Comparison of ENCODE assay signal across 25 mouse cellular contexts in the genomic region with DNA sequence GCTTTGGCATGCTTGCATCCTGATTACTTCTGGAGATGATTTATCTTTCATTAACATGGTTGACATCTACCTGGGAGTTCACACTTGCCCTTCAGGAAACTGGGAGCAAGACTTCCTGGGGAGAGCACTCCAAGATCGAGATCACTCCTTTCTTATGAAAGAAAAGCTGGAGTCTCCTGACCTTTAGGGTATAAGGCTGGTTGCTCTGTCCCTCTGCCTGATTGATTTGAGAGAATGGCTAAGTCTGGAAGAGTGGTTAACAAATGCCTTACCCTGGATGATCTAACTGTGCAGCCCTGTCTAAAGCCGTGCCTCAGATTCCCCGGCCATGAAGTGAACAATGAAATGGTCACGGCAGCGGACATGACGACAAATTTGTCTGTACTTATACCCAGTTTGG.
"Had no signal": no experiment of that assay in that cellular context is flagged by ENCODE, and none has a peak within 500 bp of the region (broad histone marks: within the 10 kb centered on the region; RNA-seq: fewer than 3 reads in every experiment).

No protein-coding gene starts in this region.

- H3K27me3 ChIP-seq: embryonic facial prominence, embryonic 12.5 days; embryonic facial prominence, embryonic 13.5 days; embryonic facial prominence, embryonic 15.5 days; forebrain, embryonic 12.5 days; forebrain, embryonic 13.5 days; forebrain, embryonic 15.5 days had no signal

- H3K36me3 ChIP-seq: embryonic facial prominence, embryonic 10.5 days; embryonic facial prominence, embryonic 12.5 days; embryonic facial prominence, embryonic 13.5 days; embryonic facial prominence, embryonic 15.5 days; forebrain, embryonic 10.5 days; forebrain, embryonic 12.5 days; forebrain, embryonic 15.5 days; heart, embryonic 10.5 days had no signal

- DNase-seq: cerebellum, adult 9-11 months; cerebellum, postnatal 10 days; cerebellum, postnatal 14 days; cerebellum, postnatal 25 days; embryo, embryonic 11 days; forebrain, postnatal 0 days; gastrocnemius, adult 2 months; gastrocnemius, postnatal 10 days; gastrocnemius, postnatal 14 days; gastrocnemius, postnatal 25 days; gastrocnemius, postnatal 36 days; heart, adult 18-20 months; heart, adult 2 months had no signal

- H3K4me1 ChIP-seq: embryonic facial prominence, embryonic 12.5 days; embryonic facial prominence, embryonic 13.5 days; embryonic facial prominence, embryonic 15.5 days; forebrain, embryonic 10.5 days; forebrain, embryonic 12.5 days; forebrain, embryonic 13.5 days; forebrain, embryonic 15.5 days; heart, embryonic 10.5 days had no signal

- H3K9me3 ChIP-seq: embryonic facial prominence, embryonic 10.5 days; embryonic facial prominence, embryonic 12.5 days; embryonic facial prominence, embryonic 13.5 days; embryonic facial prominence, embryonic 15.5 days; forebrain, embryonic 10.5 days; forebrain, embryonic 12.5 days; forebrain, embryonic 13.5 days; forebrain, embryonic 15.5 days; heart, embryonic 10.5 days had no signal

- H3K9ac ChIP-seq: embryonic facial prominence, embryonic 12.5 days; embryonic facial prominence, embryonic 13.5 days; embryonic facial prominence, embryonic 15.5 days; forebrain, embryonic 12.5 days; forebrain, embryonic 13.5 days; forebrain, embryonic 15.5 days; forebrain, postnatal 0 days had no signal

- H3K27ac ChIP-seq: embryonic facial prominence, embryonic 10.5 days; embryonic facial prominence, embryonic 12.5 days; embryonic facial prominence, embryonic 13.5 days; embryonic facial prominence, embryonic 15.5 days; forebrain, embryonic 10.5 days; forebrain, embryonic 12.5 days; forebrain, embryonic 13.5 days; forebrain, embryonic 15.5 days; gastrocnemius, adult 2 months; heart, adult 2 months; heart, embryonic 10.5 days had no signal

- ATAC-seq: forebrain, embryonic 13.5 days; forebrain, embryonic 15.5 days; forebrain, embryonic 16.5 days; forebrain, postnatal 0 days had no signal

- H3K4me3 ChIP-seq: embryonic facial prominence, embryonic 10.5 days; embryonic facial prominence, embryonic 12.5 days; embryonic facial prominence, embryonic 13.5 days; embryonic facial prominence, embryonic 15.5 days; erythroblast, embryonic 14.5 days; forebrain, embryonic 10.5 days; forebrain, embryonic 12.5 days; forebrain, embryonic 13.5 days; forebrain, embryonic 15.5 days; gastrocnemius, adult 2 months; heart, adult 2 months; heart, embryonic 10.5 days had no signal

- H3K4me2 ChIP-seq: embryonic facial prominence, embryonic 12.5 days; embryonic facial prominence, embryonic 13.5 days; embryonic facial prominence, embryonic 15.5 days; forebrain, embryonic 12.5 days; forebrain, embryonic 13.5 days; forebrain, embryonic 15.5 days; heart, embryonic 11.5 days had no signal
